Mouse (Mus musculus): ENCODE measurements around the gene Lrrfip2. TPM values are rescaled to one million over a fixed set of nuclear protein-coding genes. Genes with fewer than 3 reads are reported as not detected.

Gene Lrrfip2
- polyA plus RNA-seq, 1 experiment from 2014 or later: 39.6 TPM

DNA sequence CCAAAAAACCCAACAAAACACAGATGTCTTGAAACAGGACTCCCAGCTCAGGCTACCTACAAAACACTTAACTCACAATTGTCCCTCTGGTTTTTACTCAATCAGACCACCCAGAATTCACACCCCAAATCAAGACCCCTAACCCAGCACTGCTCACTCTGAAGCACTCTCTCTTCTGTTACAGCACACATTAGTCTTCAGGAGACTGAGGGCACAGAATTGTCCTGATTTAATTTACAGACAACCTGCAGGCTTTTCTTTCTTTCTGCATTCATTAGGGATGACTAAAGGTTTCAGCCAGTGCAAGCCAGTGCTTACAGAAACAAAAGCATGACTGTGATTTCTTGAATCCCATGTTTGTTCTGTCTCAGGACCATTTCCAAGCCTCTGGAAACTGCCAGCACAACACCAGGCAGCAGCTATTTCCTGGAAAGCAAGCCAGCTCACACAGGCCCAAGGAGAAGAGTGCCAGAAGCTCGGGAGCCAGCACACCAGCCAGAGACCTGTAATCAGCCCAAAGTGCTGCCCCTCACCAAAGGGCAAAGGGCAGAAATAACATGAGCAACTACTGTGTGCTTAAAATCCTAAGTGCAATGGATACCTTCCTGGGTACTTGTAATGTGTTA is 143.1 kb downstream of the Lrrfip2 start:
- no peak overlapping the region for H3K27ac ChIP-seq (ENCODE audit: low read depth)
- no peaks in the 10 kb centered on the region for H3K9me3 ChIP-seq (ENCODE audit: low read depth, low read length)
- H3K9ac ChIP-seq: no peak overlapping the region
- no peaks in the 10 kb centered on the region for H3K4me1 ChIP-seq (ENCODE audit: insufficient read depth)
- no peaks in the 10 kb centered on the region for H3K27me3 ChIP-seq (ENCODE audit: insufficient read depth, low read length)
- DNase-seq (no peak), ATAC-seq (ENCODE audit: insufficient read depth) (no peak)
- H3K4me3 ChIP-seq (ENCODE audit: low read depth, low read length): no peak overlapping the region
- TF ChIP-seq CTCF (IDR thresholded peaks at IDR 0.05; ENCODE audit: low read depth): no peak
- no peak overlapping the region for H3K4me2 ChIP-seq
- WGBS: 39% methylated on average over 1 of the region's 1 CpGs
- peaks cover 72% of the 10 kb centered on the region for H3K36me3 ChIP-seq (ENCODE audit: insufficient read depth)

DNA sequence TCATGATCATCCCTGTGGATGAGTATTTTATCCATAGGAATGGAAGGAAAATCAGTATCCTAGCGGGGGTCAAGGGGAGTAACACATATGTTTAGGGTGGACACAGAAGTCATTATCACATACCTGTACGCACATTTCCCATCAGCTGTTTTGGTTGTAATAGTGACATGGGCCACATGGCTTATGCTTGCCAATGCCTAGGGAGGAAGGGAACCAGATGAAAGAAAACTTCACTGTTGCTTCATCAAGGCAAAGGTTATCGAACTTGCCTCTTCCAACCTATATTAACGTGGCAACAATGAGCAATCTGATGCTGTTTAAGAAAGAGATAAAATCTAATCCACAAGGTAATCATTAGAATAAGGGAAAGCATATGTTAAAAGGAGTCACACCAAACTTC is 144.0 kb downstream of the Lrrfip2 start:
- no peak overlapping the region for H3K4me3 ChIP-seq (ENCODE audit: low read depth, low read length)
- no peak overlapping the region for H3K27ac ChIP-seq (ENCODE audit: low read depth)
- no peak for ATAC-seq (ENCODE audit: insufficient read depth)
- H3K27me3 ChIP-seq (ENCODE audit: insufficient read depth, low read length): no peaks in the 10 kb centered on the region
- H3K4me1 ChIP-seq (ENCODE audit: insufficient read depth): no peaks in the 10 kb centered on the region
- no peak overlapping the region for H3K9ac ChIP-seq
- DNase-seq: no peak
- no peak for TF ChIP-seq CTCF (IDR thresholded peaks at IDR 0.05; ENCODE audit: low read depth)
- 87% methylated on average over 4 of the region's 4 CpGs for WGBS
- H3K9me3 ChIP-seq (ENCODE audit: low read depth, low read length): no peaks in the 10 kb centered on the region
- peaks cover 68% of the 10 kb centered on the region for H3K36me3 ChIP-seq (ENCODE audit: insufficient read depth)
- H3K4me2 ChIP-seq: no peak overlapping the region

DNA sequence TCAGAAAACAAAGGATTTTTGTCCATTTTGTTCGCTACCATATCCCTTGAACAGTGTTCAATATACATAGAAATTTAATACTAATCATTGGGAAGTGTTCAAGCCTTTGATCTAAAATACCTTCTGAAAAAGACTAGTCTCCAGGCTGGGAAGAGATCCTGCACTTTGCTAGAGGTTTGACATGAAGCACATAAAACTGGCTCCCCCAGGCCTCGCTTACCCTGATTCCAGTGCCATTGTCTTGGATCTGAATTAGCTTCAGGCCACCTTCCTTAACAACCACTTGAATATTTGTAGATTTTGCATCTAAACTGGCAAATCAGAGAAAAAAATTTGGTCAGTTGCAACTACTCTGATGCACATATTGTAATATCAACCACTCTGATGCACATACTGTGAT is 150.6 kb downstream of the Lrrfip2 start:
- no peak for ATAC-seq (ENCODE audit: insufficient read depth)
- DNase-seq: no peak

DNA sequence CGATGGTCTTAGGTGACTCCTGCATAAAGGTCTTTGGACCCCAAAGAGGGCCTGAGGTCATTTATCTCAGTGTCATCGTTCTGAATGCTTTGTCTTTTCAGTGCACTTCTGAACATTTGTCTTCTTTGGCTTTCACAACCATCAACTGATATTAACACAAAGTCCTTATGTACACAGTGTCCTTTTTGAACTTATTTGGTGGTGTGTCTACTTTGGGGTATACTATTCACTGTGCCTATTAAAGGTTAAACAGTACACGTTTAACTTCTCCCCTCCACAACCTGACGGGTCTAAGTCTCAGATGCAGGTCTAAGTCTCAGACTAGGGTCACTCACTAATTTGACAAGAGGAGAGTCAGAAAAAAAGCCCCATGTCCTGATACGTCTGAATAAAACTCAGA is 153.2 kb downstream of the Lrrfip2 start:
- Histone ChIP-seq H3K4me3 (ENCODE audit: low read depth, low read length) (peak overlapping the region; percentile 90), H3K27me3 (ENCODE audit: insufficient read depth, low read length) (no peaks in the 10 kb centered on the region), H3K27ac (ENCODE audit: low read depth) (peak overlapping the region; percentile 91), H3K9ac (peak overlapping the region; percentile 78), H3K4me1 (ENCODE audit: insufficient read depth) (peaks cover 20% of the 10 kb centered on the region), H3K36me3 (ENCODE audit: insufficient read depth) (peaks cover 35% of the 10 kb centered on the region), H3K4me2 (peak overlapping the region; percentile 69), H3K9me3 (ENCODE audit: low read depth, low read length) (no peaks in the 10 kb centered on the region)
- ATAC-seq (ENCODE audit: insufficient read depth) (no peak), DNase-seq (no peak)
- 6% methylated on average over 5 of the region's 5 CpGs for WGBS
- TF ChIP-seq CTCF (IDR thresholded peaks at IDR 0.05; ENCODE audit: low read depth): no peak

More for the DNA sequence above, 150.6 kb downstream of the Lrrfip2 start:
- no peak for TF ChIP-seq CTCF (IDR thresholded peaks at IDR 0.05; ENCODE audit: low read depth)
- H3K36me3 ChIP-seq (ENCODE audit: insufficient read depth): peaks cover 39% of the 10 kb centered on the region
- no peaks in the 10 kb centered on the region for H3K27me3 ChIP-seq (ENCODE audit: insufficient read depth, low read length)
- H3K4me3 ChIP-seq (ENCODE audit: low read depth, low read length): no peak overlapping the region
- H3K9me3 ChIP-seq (ENCODE audit: low read depth, low read length): no peaks in the 10 kb centered on the region
- no peak overlapping the region for H3K4me2 ChIP-seq
- H3K27ac ChIP-seq (ENCODE audit: low read depth): no peak overlapping the region
- H3K9ac ChIP-seq: no peak overlapping the region
- 96% methylated on average over 2 of the region's 2 CpGs for whole genome bisulfite sequencing
- no peaks in the 10 kb centered on the region for H3K4me1 ChIP-seq (ENCODE audit: insufficient read depth)

DNA sequence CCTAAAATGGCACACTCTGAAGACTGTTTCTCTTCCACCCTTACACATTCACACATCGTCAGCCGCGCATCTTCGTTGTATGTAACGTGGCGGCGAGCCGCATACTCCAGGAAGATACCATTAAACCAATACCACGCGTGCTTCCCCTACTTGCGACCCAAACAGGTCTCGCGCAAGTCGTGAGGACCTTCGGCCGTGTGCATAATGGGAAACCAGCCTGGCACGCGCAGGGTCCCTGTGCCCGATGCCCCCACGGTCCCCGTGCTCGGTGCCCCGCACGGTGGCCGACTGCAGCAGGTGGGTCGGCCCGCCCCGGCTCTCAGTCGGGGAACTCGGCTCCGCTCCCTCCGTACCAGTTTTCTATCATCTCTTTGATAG is 153.7 kb downstream of the Lrrfip2 start:
- Histone ChIP-seq H3K4me3 (ENCODE audit: low read depth, low read length) (peak overlapping the region; percentile 90), H3K36me3 (ENCODE audit: insufficient read depth) (peaks cover 38% of the 10 kb centered on the region), H3K4me2 (peak overlapping the region; percentile 69), H3K27me3 (ENCODE audit: insufficient read depth, low read length) (no peaks in the 10 kb centered on the region), H3K27ac (ENCODE audit: low read depth) (peak overlapping the region; percentile 91), H3K9me3 (ENCODE audit: low read depth, low read length) (no peaks in the 10 kb centered on the region), H3K4me1 (ENCODE audit: insufficient read depth) (peaks cover 24% of the 10 kb centered on the region), H3K9ac (peak overlapping the region; percentile 78)
- no peak for TF ChIP-seq CTCF (IDR thresholded peaks at IDR 0.05; ENCODE audit: low read depth)
- under 1% methylated on average over 32 of the region's 32 CpGs for WGBS
- DNase-seq (no peak), ATAC-seq (ENCODE audit: insufficient read depth) (peak; percentile 65)

DNA sequence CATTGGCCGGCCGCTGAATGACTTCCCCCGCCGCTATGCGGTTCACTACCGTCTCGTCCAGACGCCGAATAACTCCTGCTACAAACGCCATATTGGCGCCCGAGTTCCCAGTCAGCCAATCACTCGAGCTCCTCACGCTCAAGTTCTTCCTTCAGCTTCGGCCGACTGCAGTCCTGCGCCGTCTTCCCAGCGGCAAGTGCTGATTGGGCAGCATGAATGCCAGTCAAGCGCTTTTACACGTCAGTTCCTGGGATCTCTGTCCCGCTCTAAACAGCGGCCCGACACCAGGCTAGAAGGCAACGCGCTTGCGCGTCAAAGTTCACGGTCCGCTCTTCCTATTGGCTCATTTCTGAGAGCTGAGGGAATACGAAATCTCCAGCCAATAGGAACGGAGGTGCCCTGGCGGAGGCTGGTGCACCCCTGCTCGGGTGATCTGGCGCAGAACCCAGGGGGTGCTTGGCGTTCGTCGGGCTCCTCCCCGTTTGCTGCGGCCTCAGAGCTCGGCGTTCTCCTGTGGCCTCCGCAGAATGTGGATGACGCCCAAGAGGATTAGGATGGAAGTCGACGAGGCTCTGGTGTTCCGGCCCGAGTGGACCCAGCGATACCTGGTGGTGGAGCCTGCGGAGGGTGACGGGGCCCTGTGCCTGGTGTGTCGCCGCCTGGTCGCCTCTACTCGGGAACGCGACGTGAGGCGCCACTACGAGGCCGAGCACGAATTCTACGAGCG is 154.2 kb downstream of the Lrrfip2 start, which contains the start of the genes Mlh1 and Epm2aip1:
TSS of gene Mlh1 (minus strand) at position 358 of the 727 bp plus-strand sequence.
TSS of gene Epm2aip1 (plus strand) at position 496 of the 727 bp plus-strand sequence.
- TF ChIP-seq CTCF (IDR thresholded peaks at IDR 0.05; ENCODE audit: low read depth): 0 out of 2 replicates have a peak, but pooled peaks have one; percentile 17
- under 1% methylated on average over 64 of the region's 64 CpGs for WGBS
- peak within 1 kb of the TSS; percentile 91 for H3K9ac ChIP-seq
- H3K27ac ChIP-seq (ENCODE audit: low read depth): peak within 1 kb of the TSS; percentile 97
- peak within 1 kb of the TSS; percentile 91 for H3K4me2 ChIP-seq
- H3K27me3 ChIP-seq (ENCODE audit: insufficient read depth, low read length): no peaks in the 10 kb centered on the region
- H3K4me3 ChIP-seq (ENCODE audit: low read depth, low read length): peak within 1 kb of the TSS; percentile 90
- no peaks in the 10 kb centered on the region for H3K9me3 ChIP-seq (ENCODE audit: low read depth, low read length)
- DNase-seq (peak; percentile 100), ATAC-seq (ENCODE audit: insufficient read depth) (peak; percentile 99)
- peaks cover 38% of the 10 kb centered on the region for H3K36me3 ChIP-seq (ENCODE audit: insufficient read depth)
- H3K4me1 ChIP-seq (ENCODE audit: insufficient read depth): peaks cover 29% of the 10 kb centered on the region

DNA sequence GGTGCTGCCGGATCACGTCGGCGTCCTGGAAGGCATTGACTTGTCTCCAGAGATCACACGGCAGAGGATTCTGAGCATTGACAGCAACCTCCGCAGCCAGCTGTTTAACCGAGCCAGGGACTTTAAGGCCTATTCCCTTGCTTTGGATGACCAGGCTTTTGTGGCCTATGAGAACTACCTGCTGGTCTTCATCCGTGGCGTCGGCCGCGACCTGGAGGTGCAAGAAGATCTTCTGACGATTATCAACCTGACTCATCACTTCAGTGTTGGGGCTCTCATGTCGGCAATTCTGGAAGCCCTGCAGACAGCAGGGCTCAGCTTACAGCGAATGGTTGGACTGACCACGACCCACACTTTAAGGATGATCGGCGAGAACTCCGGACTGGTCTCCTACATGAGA is 155.0 kb downstream of the Lrrfip2 start:
- peaks cover 29% of the 10 kb centered on the region for H3K4me1 ChIP-seq (ENCODE audit: insufficient read depth)
- H3K4me2 ChIP-seq: peak overlapping the region; percentile 91
- H3K9me3 ChIP-seq (ENCODE audit: low read depth, low read length): no peaks in the 10 kb centered on the region
- ATAC-seq (ENCODE audit: insufficient read depth) (no peak), DNase-seq (peak; percentile 34)
- 4% methylated on average over 19 of the region's 19 CpGs for WGBS
- H3K27me3 ChIP-seq (ENCODE audit: insufficient read depth, low read length): no peaks in the 10 kb centered on the region
- peak overlapping the region; percentile 97 for H3K27ac ChIP-seq (ENCODE audit: low read depth)
- peak overlapping the region; percentile 90 for H3K4me3 ChIP-seq (ENCODE audit: low read depth, low read length)
- TF ChIP-seq CTCF (IDR thresholded peaks at IDR 0.05; ENCODE audit: low read depth): no peak
- peak overlapping the region; percentile 91 for H3K9ac ChIP-seq
- peaks cover 35% of the 10 kb centered on the region for H3K36me3 ChIP-seq (ENCODE audit: insufficient read depth)

Data from lung, embryonic 14.5 days (tissue).